Mouse (Mus musculus) liver, adult (tissue): ENCODE results near the gene Cxcr1.

Source experiments
- GATA4 ChIP-seq: IDR thresholded peaks from 2 replicates; pipeline ENCODE4 v1.6.1; 2014; ENCODE audit warnings: mild to moderate bottlenecking, low read length; ENCODE audit not compliant: insufficient replicate concordance

Gene Cxcr1

DNA sequence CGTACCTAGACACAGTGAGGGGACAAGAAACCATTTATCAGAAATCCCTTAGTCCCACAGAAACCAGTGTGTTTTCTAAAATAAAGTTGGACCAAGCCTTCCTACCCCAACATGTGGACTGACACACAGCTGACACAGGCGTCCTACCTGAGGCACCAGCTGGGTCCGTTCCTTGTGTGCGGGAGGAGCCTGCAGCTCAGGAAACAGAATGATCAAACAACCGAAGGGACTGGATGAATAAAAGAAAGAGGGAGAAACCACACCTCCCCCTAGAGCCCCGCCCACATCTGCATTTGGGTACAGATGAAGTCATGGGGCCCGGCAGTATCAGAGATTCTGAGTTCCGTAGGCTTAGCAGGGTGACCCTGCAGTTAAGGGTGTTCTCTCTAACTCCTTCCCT lies at the start of gene Cxcr1:
TSS of gene Cxcr1 (minus strand) at position 187 of the 400 bp plus-strand sequence.
- no peak for TF ChIP-seq GATA4

DNA sequence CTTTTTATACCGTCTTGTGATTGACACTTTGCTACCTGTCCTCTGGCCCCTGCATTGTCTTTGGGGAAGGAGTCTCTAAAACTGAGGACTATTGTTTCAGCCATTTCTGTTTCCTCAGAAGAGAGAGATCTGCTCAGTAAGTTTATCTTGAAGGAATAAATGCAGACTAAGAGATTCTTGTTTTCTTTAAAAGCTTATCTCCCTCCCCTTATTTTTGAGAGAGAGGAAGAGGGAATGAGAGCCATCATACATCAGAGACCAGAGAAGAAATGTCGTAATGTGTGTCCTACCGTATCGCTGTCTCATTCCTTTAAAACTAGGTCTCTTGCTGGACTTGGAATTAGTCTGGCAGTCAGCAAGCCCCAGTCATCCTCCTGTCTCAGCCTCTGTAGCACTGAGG lies 46.4 kb upstream of the Cxcr1 start:
- TF ChIP-seq GATA4 = no peak

DNA sequence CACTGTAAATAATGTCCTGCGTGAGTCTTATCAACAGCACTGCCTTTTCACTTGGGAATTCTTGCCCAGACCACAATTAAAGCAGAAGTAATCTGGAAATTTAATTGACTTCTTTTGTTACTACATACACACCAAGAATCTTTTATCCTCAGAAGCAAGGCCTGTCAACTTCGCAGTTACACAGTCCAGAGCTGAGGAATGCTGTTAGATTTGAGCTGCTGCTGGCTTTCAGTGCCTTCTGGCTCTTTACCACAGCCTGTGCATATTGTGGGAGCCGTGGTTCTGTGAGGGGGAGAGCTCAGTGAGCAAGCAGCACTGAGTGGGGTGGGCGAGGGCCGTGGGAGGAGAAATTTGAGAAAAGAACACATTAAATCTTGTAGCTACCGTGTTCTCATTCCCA lies 45.9 kb upstream of the Cxcr1 start:
- TF ChIP-seq GATA4 = no peak

DNA sequence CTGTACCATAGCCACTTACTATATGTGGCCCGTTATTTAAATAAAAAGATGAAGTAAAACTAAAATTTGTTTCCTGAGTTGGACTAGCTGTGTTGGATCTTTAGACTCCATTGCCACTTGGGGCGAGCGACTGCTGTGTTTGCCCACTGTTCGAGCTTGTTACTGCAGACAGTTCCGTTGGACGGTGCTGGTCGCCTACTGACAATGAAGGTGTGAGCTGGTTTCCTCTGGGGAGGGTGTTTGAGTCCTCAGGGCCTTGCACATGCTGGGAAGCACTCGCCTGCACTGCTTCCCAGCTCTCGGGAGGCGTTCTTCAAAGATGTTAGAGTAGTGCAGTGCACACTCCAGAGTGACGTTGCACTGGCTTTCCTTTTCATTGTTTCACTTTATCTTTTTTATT lies 45.2 kb upstream of the Cxcr1 start:
- no peak for TF ChIP-seq GATA4

DNA sequence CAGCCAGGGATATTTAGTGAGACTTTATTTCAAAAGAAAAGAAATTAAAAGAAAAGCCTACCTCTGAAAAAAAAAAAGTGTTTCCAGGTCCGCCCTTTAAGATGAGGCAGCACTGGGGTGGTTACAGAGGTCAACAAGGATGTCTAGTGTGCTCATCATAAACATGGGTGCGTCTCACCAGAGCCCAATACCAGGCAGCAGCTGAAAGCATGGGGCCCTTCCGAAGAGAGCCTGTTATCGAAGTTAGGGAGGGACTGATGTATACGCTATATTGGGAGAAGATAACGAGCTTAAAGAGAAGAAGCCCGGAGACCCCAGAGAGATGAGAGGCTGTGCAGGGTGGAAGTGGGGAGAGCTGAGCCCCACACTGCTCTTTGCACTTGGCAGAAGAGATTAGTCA lies 44.7 kb upstream of the Cxcr1 start:
- TF ChIP-seq GATA4 = no peak

DNA sequence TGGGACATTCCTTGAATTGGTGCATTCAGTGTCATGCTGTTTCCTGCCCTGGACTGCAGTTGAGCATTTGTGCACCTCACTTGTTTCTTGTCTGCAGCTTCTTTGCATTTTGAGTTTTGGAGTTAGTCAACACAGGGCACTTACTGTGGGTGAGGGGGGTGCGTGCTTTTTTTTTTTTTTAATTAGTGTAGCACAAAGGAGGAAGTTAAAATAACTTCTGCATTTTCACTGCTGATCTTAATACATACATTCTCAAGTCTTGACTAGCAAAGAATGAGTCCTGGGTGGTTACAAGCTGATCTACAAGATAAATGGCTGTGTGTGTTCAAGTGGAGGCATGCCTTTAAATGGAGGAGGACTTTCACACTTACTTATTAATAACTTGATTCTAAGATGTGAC lies 43.7 kb upstream of the Cxcr1 start:
- no peak for TF ChIP-seq GATA4

DNA sequence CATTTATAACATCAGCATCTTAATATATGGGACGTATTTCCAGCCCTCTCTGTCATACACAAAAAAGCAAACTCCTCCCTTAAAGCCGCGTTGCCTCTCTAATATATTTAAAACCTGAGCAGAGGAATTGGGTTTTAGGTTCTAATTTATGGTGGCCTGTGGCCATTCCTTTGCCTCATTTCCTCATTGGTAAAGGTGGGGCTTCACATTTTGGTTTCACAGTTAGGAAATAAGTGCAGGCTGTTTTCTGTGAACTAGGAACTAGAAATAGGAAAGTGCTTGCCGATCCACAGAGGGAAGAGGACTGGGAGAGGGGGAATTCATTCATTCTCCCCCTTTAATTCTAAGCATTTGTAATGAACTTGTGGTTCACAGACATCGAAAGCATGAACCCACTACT lies 43.2 kb upstream of the Cxcr1 start:
- TF ChIP-seq GATA4 = no peak

DNA sequence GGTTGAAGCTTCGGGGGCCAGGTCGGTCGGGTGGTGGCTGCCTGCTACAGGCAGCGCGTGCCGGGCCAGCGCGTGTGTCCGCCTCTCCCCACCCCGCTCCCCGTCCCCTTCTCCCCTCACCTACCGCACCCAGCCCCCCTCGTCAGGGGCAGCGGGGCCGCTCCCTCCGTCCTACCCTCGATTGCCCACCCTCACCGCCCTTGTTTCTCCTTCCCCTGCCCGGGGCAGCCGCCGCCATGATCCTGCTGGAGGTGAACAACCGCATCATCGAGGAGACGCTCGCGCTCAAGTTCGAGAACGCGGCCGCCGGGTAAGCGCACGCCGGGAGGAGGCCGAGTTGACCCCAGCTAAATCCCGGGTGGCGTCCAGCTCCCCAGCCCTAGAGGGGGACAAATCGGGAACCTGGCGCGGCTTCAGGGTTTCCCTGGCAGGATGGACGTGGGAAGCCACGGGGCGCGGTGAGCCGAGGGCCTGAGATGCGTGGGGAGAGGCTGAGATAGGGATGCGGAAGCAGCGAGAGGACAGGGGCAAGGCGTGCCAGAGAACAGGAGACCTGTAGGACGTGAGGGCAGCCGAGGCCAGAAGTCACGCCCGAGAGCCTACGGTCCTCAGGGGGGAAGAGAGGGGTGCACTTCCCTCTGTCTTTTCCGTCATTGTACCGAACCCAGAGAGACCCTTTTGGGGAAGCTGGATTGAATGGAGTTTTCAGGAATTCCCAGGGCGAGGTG lies 42.3 kb upstream of the Cxcr1 start:
- TF ChIP-seq GATA4 = no peak; the same call in 1 of the 2 replicates

DNA sequence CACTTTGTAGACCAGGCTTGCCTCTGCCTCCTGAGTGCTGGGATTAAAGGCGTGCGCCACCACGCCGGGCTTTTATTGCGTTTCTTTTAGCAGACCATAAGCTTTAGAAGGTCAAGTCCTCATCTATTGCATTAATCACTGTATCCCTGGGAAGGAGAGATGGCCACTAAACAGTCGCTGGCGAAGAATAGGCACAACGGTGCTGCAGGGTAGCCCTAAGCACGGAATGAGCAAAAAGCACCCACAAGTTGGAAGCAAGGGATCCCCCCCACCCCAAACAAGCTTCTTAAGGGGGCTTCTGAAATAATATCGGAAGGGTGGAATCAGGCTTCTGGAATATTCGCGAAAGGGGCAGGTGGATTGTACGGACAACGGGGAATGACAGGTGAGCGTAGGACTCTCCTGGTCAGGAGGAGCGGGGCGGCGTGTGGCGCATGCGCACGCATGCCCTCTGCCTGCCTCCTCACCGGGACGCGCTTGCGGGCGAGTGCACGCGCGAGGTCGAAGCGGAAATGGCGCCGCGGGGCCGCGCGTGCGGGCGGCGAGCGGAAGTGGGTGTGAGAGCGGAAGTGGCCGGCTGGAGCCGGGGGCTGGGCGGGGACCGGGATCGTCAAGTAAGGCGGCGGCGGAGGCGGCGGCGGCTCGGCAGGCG lies 41.6 kb upstream of the Cxcr1 start, which contains the start of gene Arpc2:
TSS of gene Arpc2 (plus strand) at position 147 of the 652 bp plus-strand sequence.
- TF ChIP-seq GATA4 = peak; percentile 33; the same call in 1 of the 2 replicates

DNA sequence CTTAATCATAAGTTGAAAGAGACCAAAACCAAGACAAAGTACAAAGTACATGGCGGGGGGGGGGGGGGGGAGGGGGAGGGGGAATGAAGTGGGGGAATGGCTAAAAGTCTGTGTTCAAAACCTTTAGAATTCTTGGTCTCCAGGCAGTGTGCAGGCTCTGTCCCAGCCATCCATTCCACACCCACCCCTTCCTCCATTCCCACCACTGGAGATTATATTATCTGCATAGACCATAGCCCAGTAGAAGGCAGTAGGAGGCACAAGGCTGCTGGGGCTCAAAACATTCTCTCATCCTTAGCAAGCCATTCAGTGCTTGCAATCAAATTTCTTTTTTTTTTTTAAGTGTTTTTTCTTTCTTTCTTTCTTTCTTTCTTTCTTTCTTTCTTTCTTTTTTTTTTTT lies 36.6 kb upstream of the Cxcr1 start:
- no peak for TF ChIP-seq GATA4

DNA sequence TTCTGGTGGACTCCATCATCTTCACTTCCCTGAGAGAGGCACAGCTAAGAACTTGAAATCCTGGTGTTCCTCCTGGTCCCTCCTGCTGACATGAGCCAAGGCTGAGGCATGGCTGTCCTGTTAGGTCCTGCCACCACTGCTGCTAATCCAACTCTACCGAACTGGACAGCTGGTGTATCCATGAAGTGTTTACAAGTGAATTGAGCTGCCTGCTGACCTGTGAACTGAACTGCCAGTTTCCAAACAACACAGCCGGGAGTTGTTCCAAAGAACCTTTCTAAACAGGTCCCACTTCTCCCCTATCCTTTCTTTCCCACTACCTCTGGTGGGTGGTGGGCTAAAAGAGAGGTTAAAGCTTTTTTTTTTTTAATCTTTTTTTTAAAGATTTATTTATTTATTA lies 35.5 kb upstream of the Cxcr1 start:
- TF ChIP-seq GATA4 = no peak

DNA sequence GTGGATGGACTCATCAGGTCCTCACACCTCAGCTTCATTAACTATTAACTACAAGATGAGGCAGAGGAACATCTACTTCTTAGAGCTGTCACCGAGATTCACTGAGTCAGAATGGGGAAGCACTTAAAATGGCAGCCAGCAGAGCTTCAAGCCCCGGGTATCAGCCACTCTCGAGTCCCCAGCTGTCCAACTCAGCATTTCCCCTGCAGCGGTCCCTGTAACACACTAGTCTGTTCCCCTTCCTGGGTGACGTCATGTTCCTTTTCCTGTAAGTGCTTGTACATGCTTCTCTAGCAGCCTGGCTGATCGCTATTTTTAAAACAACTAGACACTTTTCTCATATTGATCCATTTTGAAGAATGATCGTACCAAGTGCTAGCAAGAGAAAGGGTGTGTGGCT lies 32.9 kb upstream of the Cxcr1 start:
- no peak for TF ChIP-seq GATA4

DNA sequence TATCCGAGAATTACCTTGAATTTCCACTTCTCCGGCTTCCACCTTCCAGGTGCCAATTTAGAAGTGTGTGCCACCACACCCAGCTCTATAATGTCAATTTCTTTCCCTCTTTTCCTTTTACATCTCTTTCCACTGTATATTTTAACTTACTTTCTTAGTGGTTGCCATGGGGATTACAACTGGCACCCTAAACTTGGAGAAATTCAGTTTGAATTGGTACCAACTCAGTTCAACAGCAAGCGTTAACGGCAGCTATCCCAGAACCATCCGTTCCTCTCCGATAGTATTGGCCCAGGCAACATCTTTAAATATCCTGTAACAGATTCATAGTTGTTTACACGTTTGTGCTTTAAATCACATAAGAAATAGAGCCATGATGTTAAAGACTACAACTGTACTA lies 25.5 kb upstream of the Cxcr1 start:
- TF ChIP-seq GATA4 = no peak

DNA sequence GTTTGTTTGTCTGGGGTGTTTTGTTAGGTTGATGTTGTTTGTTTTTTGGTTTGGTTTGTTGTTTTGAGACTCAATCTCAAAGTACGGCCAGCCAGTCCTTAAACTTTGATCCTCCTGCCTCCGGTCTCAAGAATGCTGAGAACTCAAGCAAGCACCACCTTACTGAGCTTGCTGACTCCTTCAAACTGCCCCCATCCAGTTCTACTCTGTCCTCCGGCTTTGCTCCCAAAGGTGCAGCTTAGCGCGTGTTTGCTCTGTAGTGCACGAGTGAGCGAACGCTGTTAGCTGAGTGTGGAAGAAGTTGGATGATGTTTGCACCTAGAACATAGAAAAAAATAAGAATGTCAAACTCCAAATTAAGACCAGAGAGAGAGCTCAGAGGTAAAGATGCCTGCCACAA lies 14.5 kb upstream of the Cxcr1 start:
- TF ChIP-seq GATA4 = no peak

DNA sequence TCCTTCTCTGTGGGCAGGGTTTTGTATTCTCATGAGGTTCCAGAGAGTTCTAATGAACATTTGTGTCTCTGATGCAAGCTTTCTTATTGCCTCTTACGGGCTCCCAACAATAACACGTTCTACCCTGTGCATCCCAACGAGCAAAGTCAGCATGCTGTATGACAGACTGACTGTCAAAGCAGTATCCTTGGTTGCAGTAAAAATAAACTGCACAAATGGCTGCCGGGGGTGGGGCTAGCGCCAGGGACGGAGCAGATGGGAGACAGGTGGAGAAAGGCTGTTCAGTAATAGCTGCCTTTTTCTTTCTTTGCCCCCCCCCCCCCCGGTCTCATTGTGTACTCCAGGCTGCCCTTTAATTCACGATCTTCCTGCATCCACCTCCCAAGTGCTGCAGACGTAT lies 13.5 kb upstream of the Cxcr1 start:
- TF ChIP-seq GATA4 = no peak

DNA sequence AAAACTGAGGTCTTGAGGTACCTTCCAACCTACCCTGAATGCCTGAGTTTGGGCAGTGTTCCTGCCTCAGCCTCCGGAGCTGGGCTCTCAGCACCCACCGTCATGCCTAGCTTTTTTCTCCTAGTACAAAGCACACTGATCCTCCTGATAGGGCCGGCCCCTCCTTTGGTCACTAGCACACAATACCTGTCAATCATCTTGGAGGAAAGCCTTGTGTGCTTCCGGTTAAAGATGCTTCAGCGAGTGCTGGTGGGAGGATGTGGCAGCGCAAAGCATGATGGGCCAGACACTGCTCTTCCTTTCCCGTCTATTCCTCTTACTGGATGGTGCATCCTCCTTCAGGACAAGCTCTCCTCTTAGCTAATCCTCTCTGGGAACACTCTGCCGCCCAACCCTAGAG lies 12.2 kb upstream of the Cxcr1 start:
- TF ChIP-seq GATA4 = no peak

DNA sequence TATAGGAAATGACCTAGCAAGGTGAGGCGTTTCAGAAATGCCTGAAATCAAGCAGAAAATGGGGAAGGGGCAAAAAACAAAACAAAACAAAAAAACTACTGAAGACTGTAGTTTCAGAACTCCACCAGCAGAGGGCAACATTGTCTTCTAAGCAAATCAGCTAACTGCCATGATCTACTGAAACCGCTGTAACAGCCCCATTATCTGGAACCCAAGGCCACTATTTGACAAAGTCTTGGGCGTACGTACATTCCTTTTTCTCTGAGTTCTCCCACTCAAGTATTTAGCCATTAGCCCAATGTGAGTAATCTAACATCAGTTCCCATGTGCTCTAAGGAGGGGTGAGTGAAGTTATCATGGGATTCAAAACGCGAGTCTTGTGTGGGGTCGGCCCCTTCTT lies 11.4 kb upstream of the Cxcr1 start:
- TF ChIP-seq GATA4 = no peak
